Mouse (Mus musculus): Measurements from ENCODE around the gene Bsx. TPM values are rescaled to one million over a fixed set of nuclear protein-coding genes. Genes with fewer than 3 reads are reported as not detected.

Gene Bsx
- polyA plus RNA-seq, 1 experiment from 2014 or later = not detected

DNA sequence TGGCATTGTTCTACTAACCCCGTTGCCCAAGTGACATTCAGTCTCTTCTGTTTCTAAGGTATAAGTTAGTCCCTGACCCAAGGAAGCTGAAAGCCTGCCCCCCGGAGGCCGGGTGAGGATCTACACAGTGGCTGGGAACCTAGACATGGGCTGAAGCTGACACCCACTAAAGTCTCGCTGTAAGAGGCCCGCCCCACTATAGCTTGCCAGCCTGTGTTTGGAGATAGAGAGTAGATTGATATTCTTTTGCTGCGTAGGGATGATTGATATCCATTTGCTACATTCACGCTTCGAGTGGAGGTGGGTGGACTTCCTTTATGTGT lies 1.8 kb upstream of the Bsx start:
- no peak overlapping the region for H3K4me2 ChIP-seq

DNA sequence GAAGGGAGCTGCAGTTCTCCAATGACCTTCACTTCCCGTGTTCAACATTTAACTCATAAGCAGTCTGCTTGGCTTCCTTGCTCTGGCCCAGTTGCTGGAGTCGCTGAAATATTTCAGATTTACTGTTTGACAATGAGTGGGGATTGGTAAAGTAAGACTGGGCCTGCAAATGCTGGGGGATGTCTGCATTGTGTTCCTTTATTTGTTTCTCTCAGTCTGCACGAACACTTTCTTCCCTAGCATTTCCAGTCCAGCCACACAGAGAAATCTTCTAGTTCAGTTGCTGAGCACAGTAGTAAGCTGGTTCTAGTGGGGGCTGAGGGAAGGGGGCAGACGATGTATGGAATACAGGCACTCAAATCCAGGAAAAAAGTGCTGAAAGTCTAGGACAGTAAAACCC lies 1.0 kb downstream of the Bsx start:
- Histone ChIP-seq H3K4me2 (no peak overlapping the region), H3K9ac (no peak overlapping the region), H3K9me3 (no peaks in the 10 kb centered on the region), H3K4me3 (no peak overlapping the region), H3K27ac (no peak overlapping the region), H3K36me3 (no peaks in the 10 kb centered on the region), H3K27me3 (peaks cover 96% of the 10 kb centered on the region), H3K4me1 (peaks cover 24% of the 10 kb centered on the region)
- ATAC-seq (ENCODE audit: insufficient number of reproducible peaks, low FRiP score, low TSS enrichment, low read depth) = no peak
- 8% methylated on average over 4 of the region's 4 CpGs for WGBS

More for the DNA sequence above, 1.8 kb upstream of the Bsx start:
- Histone ChIP-seq H3K9me3 (no peaks in the 10 kb centered on the region), H3K4me1 (peaks cover 12% of the 10 kb centered on the region), H3K9ac (no peak overlapping the region), H3K36me3 (no peaks in the 10 kb centered on the region), H3K27ac (no peak overlapping the region), H3K4me3 (no peak overlapping the region), H3K27me3 (peaks cover 85% of the 10 kb centered on the region)
- 5% methylated on average over 8 of the region's 8 CpGs for WGBS
- ATAC-seq (ENCODE audit: insufficient number of reproducible peaks, low FRiP score, low TSS enrichment, low read depth) = no peak

DNA sequence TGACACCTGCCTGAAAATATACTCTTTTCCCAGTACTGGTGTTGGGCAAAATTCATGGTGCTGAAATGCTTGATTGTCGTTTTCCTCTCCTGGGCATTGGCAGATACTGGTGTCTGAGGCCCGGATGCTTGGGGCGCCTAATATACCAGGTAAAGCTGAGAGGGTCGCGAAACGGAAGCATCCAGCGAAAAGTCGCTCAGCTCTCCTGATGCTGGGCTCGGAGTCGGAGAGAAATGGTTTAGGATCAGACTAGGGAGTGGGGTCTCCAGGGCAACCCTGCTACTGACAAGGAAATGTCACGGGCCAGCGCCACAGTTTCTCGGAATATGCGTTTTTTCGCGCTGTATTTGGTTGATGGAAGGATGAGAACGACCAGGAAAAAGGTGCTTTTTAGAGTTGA lies 1.5 kb downstream of the Bsx start:
- H3K4me2 ChIP-seq = no peak overlapping the region
- peaks cover 24% of the 10 kb centered on the region for H3K4me1 ChIP-seq
- H3K9me3 ChIP-seq = no peaks in the 10 kb centered on the region
- no peak overlapping the region for H3K27ac ChIP-seq
- H3K4me3 ChIP-seq = no peak overlapping the region
- H3K9ac ChIP-seq = no peak overlapping the region
- no peak for ATAC-seq (ENCODE audit: insufficient number of reproducible peaks, low FRiP score, low TSS enrichment, low read depth)
- H3K36me3 ChIP-seq = no peaks in the 10 kb centered on the region
- 2% methylated on average over 17 of the region's 17 CpGs for WGBS
- H3K27me3 ChIP-seq = peaks cover 95% of the 10 kb centered on the region

DNA sequence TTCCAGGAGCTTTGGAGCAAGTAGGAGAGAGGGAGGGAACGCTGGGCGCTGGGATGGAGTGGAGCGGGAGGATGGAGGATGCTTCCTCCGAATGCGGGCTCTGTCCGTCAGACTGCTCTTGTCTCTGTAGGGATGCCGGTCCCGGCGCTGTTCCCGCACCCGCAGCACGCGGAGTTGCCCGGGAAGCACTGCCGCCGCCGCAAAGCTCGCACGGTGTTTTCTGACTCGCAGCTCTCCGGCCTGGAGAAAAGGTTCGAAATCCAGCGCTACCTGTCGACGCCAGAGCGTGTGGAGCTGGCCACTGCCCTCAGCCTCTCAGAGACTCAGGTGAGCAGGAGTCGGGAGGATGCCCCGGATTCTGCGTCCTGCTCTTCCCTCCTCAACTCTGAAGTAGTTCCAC lies 2.2 kb downstream of the Bsx start:
- peaks cover 24% of the 10 kb centered on the region for H3K4me1 ChIP-seq
- no peak overlapping the region for H3K4me2 ChIP-seq
- WGBS = under 1% methylated on average over 29 of the region's 29 CpGs
- no peak overlapping the region for H3K9ac ChIP-seq
- no peak overlapping the region for H3K4me3 ChIP-seq
- no peak overlapping the region for H3K27ac ChIP-seq
- H3K9me3 ChIP-seq = no peaks in the 10 kb centered on the region
- peaks cover 97% of the 10 kb centered on the region for H3K27me3 ChIP-seq
- ATAC-seq (ENCODE audit: insufficient number of reproducible peaks, low FRiP score, low TSS enrichment, low read depth) = no peak
- H3K36me3 ChIP-seq = no peaks in the 10 kb centered on the region

DNA sequence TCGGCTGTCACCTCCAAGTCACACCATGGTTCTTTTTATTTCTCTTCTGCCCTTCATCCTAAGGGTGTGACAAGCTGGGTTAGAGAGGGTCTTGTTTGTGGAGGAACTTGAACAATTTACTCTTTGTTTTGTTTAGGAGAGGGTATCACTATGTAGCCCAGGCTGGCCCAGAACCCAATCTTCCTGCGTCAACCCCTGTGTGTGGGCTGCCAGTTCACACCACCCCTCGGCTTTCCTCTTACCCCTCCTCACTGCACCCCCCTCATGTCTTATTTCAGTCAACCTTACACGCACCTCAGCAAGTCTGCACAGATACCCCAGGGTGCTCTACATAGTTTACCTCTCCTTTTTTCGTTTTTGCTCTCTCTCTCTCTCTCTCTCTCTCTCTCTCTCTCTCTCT lies 2.8 kb downstream of the Bsx start:
- H3K4me3 ChIP-seq = no peak overlapping the region
- no peak overlapping the region for H3K9ac ChIP-seq
- ATAC-seq (ENCODE audit: insufficient number of reproducible peaks, low FRiP score, low TSS enrichment, low read depth) = no peak
- no peaks in the 10 kb centered on the region for H3K9me3 ChIP-seq
- WGBS = 7% methylated on average over 5 of the region's 5 CpGs
- H3K36me3 ChIP-seq = no peaks in the 10 kb centered on the region
- H3K27ac ChIP-seq = no peak overlapping the region
- peaks cover 20% of the 10 kb centered on the region for H3K4me1 ChIP-seq
- H3K27me3 ChIP-seq = peaks cover 97% of the 10 kb centered on the region
- H3K4me2 ChIP-seq = no peak overlapping the region

DNA sequence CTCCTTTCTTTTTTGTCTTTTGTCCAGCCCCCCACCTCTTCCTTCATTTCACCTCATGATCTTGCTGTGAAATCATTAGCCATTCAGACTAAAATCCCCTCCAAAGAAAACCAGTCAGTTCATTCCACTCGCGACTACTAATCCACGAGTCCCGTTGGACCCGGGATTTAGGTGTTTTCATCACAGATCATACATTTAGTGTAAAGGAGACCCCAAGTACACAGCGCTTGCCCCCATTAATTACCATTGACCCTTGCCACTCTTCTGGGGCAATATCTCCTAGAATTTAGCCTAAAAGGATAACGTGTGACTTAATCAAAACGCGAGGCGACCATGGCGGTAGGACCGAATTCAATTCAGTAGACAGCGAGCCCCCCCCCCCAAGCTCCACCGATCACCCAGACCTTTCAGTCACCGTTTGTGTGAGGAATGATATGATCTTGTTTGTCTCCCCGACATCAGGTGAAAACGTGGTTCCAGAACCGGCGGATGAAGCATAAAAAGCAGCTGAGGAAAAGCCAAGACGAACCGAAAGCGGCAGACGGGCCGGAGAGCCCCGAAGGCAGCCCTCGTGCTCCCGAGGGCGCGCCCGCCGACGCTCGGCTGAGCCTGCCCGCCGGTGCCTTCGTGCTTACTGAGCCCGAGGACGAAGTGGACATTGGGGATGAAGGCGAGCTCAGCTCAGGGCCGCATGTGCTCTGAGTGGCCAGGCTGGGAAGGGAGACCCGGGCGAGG lies 3.4 kb downstream of the Bsx start:
- Histone ChIP-seq H3K9ac (no peak overlapping the region), H3K27me3 (peaks cover 97% of the 10 kb centered on the region), H3K9me3 (no peaks in the 10 kb centered on the region), H3K4me3 (peak overlapping the region; percentile 29), H3K4me2 (peak overlapping the region; percentile 45), H3K4me1 (peaks cover 20% of the 10 kb centered on the region), H3K36me3 (no peaks in the 10 kb centered on the region), H3K27ac (no peak overlapping the region)
- no peak for ATAC-seq (ENCODE audit: insufficient number of reproducible peaks, low FRiP score, low TSS enrichment, low read depth)
- WGBS = 2% methylated on average over 42 of the region's 42 CpGs

DNA sequence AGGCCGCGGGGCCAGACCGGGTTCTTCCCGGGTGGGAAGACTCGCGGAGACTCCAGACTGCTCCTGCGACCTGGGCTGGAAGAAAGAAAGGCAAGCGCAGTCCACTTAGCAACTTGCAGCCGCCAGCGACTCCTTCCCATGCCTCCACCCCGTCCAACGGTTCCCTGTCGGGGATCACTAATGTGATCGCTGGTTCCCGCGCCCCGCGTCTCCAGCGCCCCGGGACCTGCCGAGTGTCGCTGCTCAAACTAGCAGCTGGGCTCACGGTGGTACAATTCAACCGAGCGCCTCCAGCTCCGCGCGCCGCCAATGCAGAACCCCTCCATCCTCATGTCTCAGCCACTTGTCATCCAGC lies 3.9 kb downstream of the Bsx start:
- H3K36me3 ChIP-seq = no peaks in the 10 kb centered on the region
- H3K4me1 ChIP-seq = peaks cover 20% of the 10 kb centered on the region
- H3K9me3 ChIP-seq = no peaks in the 10 kb centered on the region
- ATAC-seq (ENCODE audit: insufficient number of reproducible peaks, low FRiP score, low TSS enrichment, low read depth) = no peak
- peak overlapping the region; percentile 29 for H3K4me3 ChIP-seq
- H3K9ac ChIP-seq = no peak overlapping the region
- WGBS = under 1% methylated on average over 29 of the region's 29 CpGs
- H3K4me2 ChIP-seq = peak overlapping the region; percentile 45
- no peak overlapping the region for H3K27ac ChIP-seq
- H3K27me3 ChIP-seq = peaks cover 97% of the 10 kb centered on the region

DNA sequence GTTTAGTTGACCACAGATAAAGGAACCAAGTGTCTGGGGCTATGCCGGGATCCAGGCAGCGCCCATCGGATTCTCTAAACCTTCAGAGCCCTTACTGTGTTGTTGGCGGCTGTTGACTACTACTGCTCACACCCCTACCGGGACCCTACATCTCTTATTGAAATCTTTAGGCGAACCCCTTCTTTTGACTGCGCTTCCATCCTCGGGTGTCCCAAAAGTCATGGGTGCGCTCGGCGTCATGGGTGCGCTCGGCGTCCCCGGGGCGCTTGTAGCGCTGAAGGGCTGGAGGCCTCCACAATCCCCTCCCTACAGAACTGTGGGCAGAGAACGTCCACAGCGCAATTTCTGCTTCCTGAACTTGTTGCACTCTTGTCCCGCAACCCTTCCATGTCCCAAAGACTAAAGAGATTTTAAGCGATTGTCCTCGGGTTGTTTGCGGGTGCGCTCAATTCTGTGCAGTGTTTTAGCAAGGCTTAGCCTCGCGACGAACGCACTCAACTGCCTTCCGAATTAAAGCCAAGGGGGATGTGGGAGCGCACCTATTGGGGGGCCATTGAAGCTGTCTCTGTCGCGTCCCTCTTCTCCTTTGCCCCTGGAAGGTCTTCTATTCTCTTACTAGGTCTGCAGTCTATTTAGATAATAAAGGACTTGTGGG lies 4.5 kb downstream of the Bsx start:
- Histone ChIP-seq H3K27me3 (peaks cover 97% of the 10 kb centered on the region), H3K36me3 (no peaks in the 10 kb centered on the region), H3K4me2 (no peak overlapping the region), H3K4me1 (peaks cover 20% of the 10 kb centered on the region), H3K9me3 (no peaks in the 10 kb centered on the region), H3K4me3 (peak overlapping the region; percentile 29; the same call in 1 of the 2 replicates), H3K9ac (no peak overlapping the region), H3K27ac (no peak overlapping the region)
- WGBS = under 1% methylated on average over 32 of the region's 32 CpGs
- ATAC-seq (ENCODE audit: insufficient number of reproducible peaks, low FRiP score, low TSS enrichment, low read depth) = no peak

DNA sequence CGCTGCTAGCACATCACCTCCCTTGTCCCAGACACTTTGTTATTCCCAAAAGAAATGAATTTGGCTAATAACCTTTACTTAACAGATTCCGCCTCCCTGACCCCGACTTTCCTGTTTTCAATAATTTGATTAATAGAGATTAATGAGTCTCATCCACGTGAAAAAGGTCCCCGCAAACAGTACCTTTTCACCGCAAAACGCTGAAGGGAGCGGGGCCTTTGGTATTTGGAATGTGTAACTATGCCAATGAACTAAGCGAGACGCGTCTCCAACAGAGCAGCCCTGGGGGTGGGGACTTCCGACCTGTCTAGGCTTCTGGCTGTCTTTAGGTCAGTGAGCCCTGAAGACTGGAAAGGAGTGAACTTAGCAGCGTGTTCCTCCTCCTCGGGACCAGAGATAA lies 5.1 kb downstream of the Bsx start:
- ATAC-seq (ENCODE audit: insufficient number of reproducible peaks, low FRiP score, low TSS enrichment, low read depth) = no peak
- WGBS = 1% methylated on average over 14 of the region's 14 CpGs
- no peak overlapping the region for H3K27ac ChIP-seq

DNA sequence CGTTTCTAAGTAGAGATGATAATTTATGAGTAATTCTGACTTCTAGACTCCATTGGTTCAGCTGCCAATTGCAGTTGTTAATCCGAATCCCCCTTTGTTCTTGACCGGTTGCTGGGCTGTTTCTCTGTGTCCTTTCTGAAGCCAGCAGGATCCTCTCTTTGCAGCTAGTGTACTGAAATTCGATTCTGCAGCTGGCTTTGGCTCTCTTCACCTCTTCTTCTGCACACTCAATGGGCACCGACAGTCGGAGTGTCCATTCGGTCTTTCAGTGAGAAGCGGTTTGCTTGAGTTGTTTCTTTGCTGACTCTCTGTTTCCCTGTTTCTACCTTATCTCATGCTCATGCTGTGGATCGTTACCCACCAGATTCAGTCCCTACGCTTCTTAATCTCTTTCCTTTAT lies 11.7 kb downstream of the Bsx start:
- no peak overlapping the region for H3K4me3 ChIP-seq
- H3K9ac ChIP-seq = no peak overlapping the region
- H3K27ac ChIP-seq = no peak overlapping the region
- no peak overlapping the region for H3K4me2 ChIP-seq
- H3K9me3 ChIP-seq = no peaks in the 10 kb centered on the region
- H3K27me3 ChIP-seq = peaks cover 59% of the 10 kb centered on the region
- 49% methylated on average over 10 of the region's 10 CpGs for WGBS
- H3K4me1 ChIP-seq = no peaks in the 10 kb centered on the region
- ATAC-seq (ENCODE audit: insufficient number of reproducible peaks, low FRiP score, low TSS enrichment, low read depth) = no peak
- no peaks in the 10 kb centered on the region for H3K36me3 ChIP-seq

More for the DNA sequence above, 5.1 kb downstream of the Bsx start:
- no peaks in the 10 kb centered on the region for H3K36me3 ChIP-seq
- no peak overlapping the region for H3K4me2 ChIP-seq
- H3K4me3 ChIP-seq = no peak overlapping the region
- H3K9ac ChIP-seq = no peak overlapping the region
- no peaks in the 10 kb centered on the region for H3K9me3 ChIP-seq
- peaks cover 91% of the 10 kb centered on the region for H3K27me3 ChIP-seq
- peaks cover 17% of the 10 kb centered on the region for H3K4me1 ChIP-seq

DNA sequence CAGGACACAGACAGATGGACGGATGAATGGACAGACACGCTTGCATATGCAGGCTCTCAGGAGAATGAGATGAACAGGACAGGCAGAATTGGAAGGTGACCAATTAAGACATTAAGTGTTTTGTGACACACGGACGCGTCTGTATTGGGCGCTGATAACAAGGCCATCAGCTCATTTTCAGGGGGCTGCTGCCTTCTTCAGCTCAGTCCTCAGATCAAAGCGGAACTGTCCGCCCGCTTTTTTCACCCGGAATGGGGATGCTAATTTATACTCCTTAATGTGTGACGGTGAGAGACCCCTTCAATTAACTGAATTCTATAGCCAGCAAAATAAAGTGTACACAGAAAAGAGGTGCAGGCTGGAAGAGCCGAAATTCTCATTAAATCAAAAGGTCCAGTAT lies 15.5 kb downstream of the Bsx start:
- Histone ChIP-seq H3K27ac (no peak overlapping the region), H3K36me3 (no peaks in the 10 kb centered on the region), H3K4me3 (no peak overlapping the region), H3K4me2 (no peak overlapping the region), H3K9ac (no peak overlapping the region), H3K27me3 (peaks cover 33% of the 10 kb centered on the region), H3K9me3 (no peaks in the 10 kb centered on the region), H3K4me1 (no peaks in the 10 kb centered on the region)
- no peak for ATAC-seq (ENCODE audit: insufficient number of reproducible peaks, low FRiP score, low TSS enrichment, low read depth)
- WGBS = 25% methylated on average over 12 of the region's 12 CpGs

DNA sequence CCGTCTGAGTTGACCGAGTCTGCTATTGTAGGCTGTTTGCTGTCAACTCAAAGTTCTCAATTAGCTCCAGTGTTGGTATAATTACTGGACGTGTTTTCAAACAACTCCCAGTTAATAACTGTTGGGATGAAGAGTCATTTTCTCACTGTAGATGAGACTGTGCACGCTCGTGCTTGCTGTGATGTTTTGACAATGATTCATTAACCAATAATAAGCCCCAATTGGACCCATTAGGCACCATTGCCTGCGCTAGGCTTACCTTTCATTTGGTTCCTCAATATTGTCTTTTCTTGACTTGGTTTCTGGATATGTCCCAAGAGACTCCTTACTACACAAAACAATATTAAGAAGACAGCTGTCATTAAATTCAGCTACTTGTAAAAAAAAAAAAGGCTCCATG lies 18.5 kb downstream of the Bsx start:
- 70% methylated on average over 6 of the region's 6 CpGs for WGBS
- H3K4me2 ChIP-seq = no peak overlapping the region
- no peaks in the 10 kb centered on the region for H3K9me3 ChIP-seq
- ATAC-seq (ENCODE audit: insufficient number of reproducible peaks, low FRiP score, low TSS enrichment, low read depth) = no peak
- no peak overlapping the region for H3K4me3 ChIP-seq
- peaks cover 16% of the 10 kb centered on the region; the same call in 1 of the 2 replicates for H3K27me3 ChIP-seq
- no peaks in the 10 kb centered on the region for H3K36me3 ChIP-seq
- H3K27ac ChIP-seq = no peak overlapping the region
- H3K4me1 ChIP-seq = no peaks in the 10 kb centered on the region
- no peak overlapping the region for H3K9ac ChIP-seq

All from limb, embryonic 15.5 days (tissue).